Mouse (Mus musculus) erythroblast, embryonic 14.5 days (primary cell): ENCODE results near the gene Cobll1. TPM values are rescaled to one million over a fixed set of nuclear protein-coding genes. Genes with fewer than 3 reads are reported as not detected.
"Not testable (repeated sequence)": the region's sequence is repeated elsewhere in the genome, so short reads cannot be mapped to it uniquely, and the experiment has no call there.

Experiments
- H3K27me3 ChIP-seq: 2 replicates; pipeline ENCODE4 v1.6.1; 2012; ENCODE audit warnings: inconsistent platforms; ENCODE audit not compliant: control insufficient read depth
- H3K36me3 ChIP-seq: 2 replicates; pipeline ENCODE4 v1.6.1; 2012; ENCODE audit warnings: mild to moderate bottlenecking, inconsistent platforms; ENCODE audit not compliant: control insufficient read depth
- H3K4me1 ChIP-seq: 2 replicates; pipeline ENCODE4 v1.6.1; 2012; ENCODE audit warnings: inconsistent platforms; ENCODE audit not compliant: control insufficient read depth
- H3K4me3 ChIP-seq: replicated peaks from 2 replicates; pipeline ENCODE3; 2012; ENCODE audit warnings: moderate library complexity, mild to moderate bottlenecking, inconsistent platforms
- H3K9me3 ChIP-seq: 2 replicates; pipeline ENCODE4 v1.6.1; 2012; ENCODE audit warnings: low read length, inconsistent platforms, mixed read lengths; ENCODE audit not compliant: control insufficient read depth
- GATA1 ChIP-seq: IDR thresholded peaks from 2 replicates; pipeline ENCODE4 v1.6.1; 2012; ENCODE audit warnings: low read length, inconsistent platforms, mixed read lengths
- TAL1 ChIP-seq: IDR thresholded peaks from 3 replicates; pipeline ENCODE4 v1.6.1; 2012; ENCODE audit warnings: low read length, inconsistent platforms, mixed read lengths
- polyA plus RNA-seq: library from polyadenylated mRNA; stranded (reverse); fragments of >175 nt; gene quantifications from 2 replicates; pipeline ENCODE4 v1.2.3, GENCODE M21; 2012

Gene Cobll1
- polyA plus RNA-seq, 1 experiment = not detected

- Histone ChIP-seq H3K4me3 (no peak overlapping the region), H3K9me3 (no peaks in the 10 kb centered on the region), H3K36me3 (no peaks in the 10 kb centered on the region), H3K27me3 (no peaks in the 10 kb centered on the region), H3K4me1 (no peaks in the 10 kb centered on the region)
- no peak for TF ChIP-seq GATA1
- no peak for TF ChIP-seq TAL1
Observed at GRCm38 (mm10) chr2:65266576-65267299, 27.5 kb upstream of the Cobll1 start.

- TF ChIP-seq TAL1 (no peak), GATA1 (no peak)
- no peak overlapping the region for H3K4me3 ChIP-seq
- H3K36me3 ChIP-seq = no peaks in the 10 kb centered on the region
- no peaks in the 10 kb centered on the region for H3K4me1 ChIP-seq
- no peaks in the 10 kb centered on the region for H3K9me3 ChIP-seq
- no peaks in the 10 kb centered on the region for H3K27me3 ChIP-seq
Observed at GRCm38 (mm10) chr2:65262251-65262650, 23.0 kb upstream of the Cobll1 start.

- H3K4me3 ChIP-seq, H3K9me3 ChIP-seq, H3K27me3 ChIP-seq, H3K4me1 ChIP-seq, H3K36me3 ChIP-seq: not testable (repeated sequence)
Observed at GRCm38 (mm10) chr2:65260828-65261227, 21.6 kb upstream of the Cobll1 start.

GRCm38 (mm10) chr2:65260400-65260799 lies 21.2 kb upstream of the Cobll1 start:
- H3K9me3 ChIP-seq = no peaks in the 10 kb centered on the region
- no peaks in the 10 kb centered on the region for H3K36me3 ChIP-seq
- H3K27me3 ChIP-seq = no peaks in the 10 kb centered on the region
- TF ChIP-seq GATA1 (no peak), TAL1 (no peak)
- H3K4me3 ChIP-seq = no peak overlapping the region
- no peaks in the 10 kb centered on the region for H3K4me1 ChIP-seq

GRCm38 (mm10) chr2:65257446-65257845 lies 18.2 kb upstream of the Cobll1 start:
- TF ChIP-seq TAL1 (no peak), GATA1 (no peak)
- no peaks in the 10 kb centered on the region for H3K36me3 ChIP-seq
- H3K4me3 ChIP-seq = no peak overlapping the region
- no peaks in the 10 kb centered on the region for H3K27me3 ChIP-seq
- H3K9me3 ChIP-seq = no peaks in the 10 kb centered on the region
- H3K4me1 ChIP-seq = no peaks in the 10 kb centered on the region

GRCm38 (mm10) chr2:65256494-65257254 lies 17.5 kb upstream of the Cobll1 start:
- Histone ChIP-seq H3K36me3 (no peaks in the 10 kb centered on the region), H3K4me3 (no peak overlapping the region), H3K4me1 (no peaks in the 10 kb centered on the region), H3K27me3 (no peaks in the 10 kb centered on the region), H3K9me3 (no peaks in the 10 kb centered on the region)
- no peak for TF ChIP-seq GATA1
- TF ChIP-seq TAL1 = no peak

- Histone ChIP-seq H3K4me3 (no peak overlapping the region), H3K36me3 (no peaks in the 10 kb centered on the region), H3K27me3 (no peaks in the 10 kb centered on the region), H3K9me3 (no peaks in the 10 kb centered on the region), H3K4me1 (no peaks in the 10 kb centered on the region)
- TF ChIP-seq GATA1 = no peak
- TF ChIP-seq TAL1 = no peak
Observed at GRCm38 (mm10) chr2:65250589-65251104, 11.4 kb upstream of the Cobll1 start.

- H3K27me3 ChIP-seq = no peaks in the 10 kb centered on the region
- H3K36me3 ChIP-seq = no peaks in the 10 kb centered on the region
- H3K9me3 ChIP-seq = no peaks in the 10 kb centered on the region
- TF ChIP-seq GATA1 (no peak), TAL1 (no peak)
- no peak overlapping the region for H3K4me3 ChIP-seq
- no peaks in the 10 kb centered on the region for H3K4me1 ChIP-seq
Observed at GRCm38 (mm10) chr2:65249575-65249974, 10.4 kb upstream of the Cobll1 start.

GRCm38 (mm10) chr2:65240173-65240745 lies 1.1 kb upstream of the Cobll1 start:
- Histone ChIP-seq H3K4me1 (peaks cover 1% of the 10 kb centered on the region; the same call in 1 of the 2 replicates), H3K4me3 (no peak overlapping the region), H3K9me3 (no peaks in the 10 kb centered on the region), H3K36me3 (no peaks in the 10 kb centered on the region), H3K27me3 (peaks cover 34% of the 10 kb centered on the region)
- TF ChIP-seq GATA1 (no peak), TAL1 (no peak)
